Mouse (Mus musculus): Measurements from ENCODE around the gene P2rx6.

Gene P2rx6

GRCm38 (mm10) chr16:17625488-17626268 is 64.0 kb downstream of the P2rx6 start:
- in situ Hi-C loops (cut with MboI, MseI), result no loop called here

GRCm38 (mm10) chr16:17626269-17626555 is 64.5 kb downstream of the P2rx6 start:
- in situ Hi-C loops (cut with MboI, MseI), result no loop called here
